Mouse (Mus musculus): ENCODE results near the gene H1f0.

- TF ChIP-seq EP300 (IDR thresholded peaks at IDR 0.05; ENCODE audit: low read depth) (no peak), CTCF (IDR thresholded peaks at IDR 0.05; ENCODE audit: low read depth) (no peak)
These were observed 704 bp downstream of the H1f0 start for GRCm38 (mm10) chr15:79028823-79029484.
